Mouse (Mus musculus) right cerebral cortex, adult 18-20 months (tissue): ENCODE measurements around the gene B3galnt2.
"Not testable (repeated sequence)": the region's sequence is repeated elsewhere in the genome, so short reads cannot be mapped to it uniquely, and the experiment has no call there.

Experiments
- DNase-seq: peaks from one replicate; pipeline ENCODE4 v3.0.0; 2022; ENCODE audit warnings: mixed read lengths

B3galnt2 gene

GRCm38 (mm10) chr13:13953874-13954832, at the start of gene B3galnt2:
Gene B3galnt2, plus strand, starts transcription at chr13:13954469.
- DNase-seq, result peak; percentile 98

- DNase-seq, result no peak
Observed at GRCm38 (mm10) chr13:13911341-13911740, 42.9 kb upstream of the B3galnt2 start.

GRCm38 (mm10) chr13:13919396-13919795, 34.9 kb upstream of the B3galnt2 start:
- DNase-seq, result no peak

GRCm38 (mm10) chr13:13922526-13922925, 31.7 kb upstream of the B3galnt2 start:
- DNase-seq, result no peak

GRCm38 (mm10) chr13:13929982-13930381, 24.3 kb upstream of the B3galnt2 start:
- DNase-seq, result no peak

- DNase-seq, result peak; percentile 34
Observed at GRCm38 (mm10) chr13:13954931-13955330, 662 bp downstream of the B3galnt2 start.

- DNase-seq, result no peak
Observed at GRCm38 (mm10) chr13:13956686-13957085, 2.4 kb downstream of the B3galnt2 start.

GRCm38 (mm10) chr13:13960211-13960610, 5.9 kb downstream of the B3galnt2 start:
- no peak for DNase-seq

GRCm38 (mm10) chr13:13961046-13961445, 6.8 kb downstream of the B3galnt2 start:
- DNase-seq, result no peak

- DNase-seq, result no peak
Observed at GRCm38 (mm10) chr13:13965388-13965964, 11.2 kb downstream of the B3galnt2 start.

- no peak for DNase-seq
Observed at GRCm38 (mm10) chr13:13966172-13966571, 11.9 kb downstream of the B3galnt2 start.

GRCm38 (mm10) chr13:13968629-13969111, 14.4 kb downstream of the B3galnt2 start:
- DNase-seq, result peak; percentile 81

GRCm38 (mm10) chr13:13969796-13970195, 15.5 kb downstream of the B3galnt2 start:
- no peak for DNase-seq

- not testable (repeated sequence) for DNase-seq
Observed at GRCm38 (mm10) chr13:13981842-13982241, 27.6 kb downstream of the B3galnt2 start.

- no peak for DNase-seq
Observed at GRCm38 (mm10) chr13:13983523-13983922, 29.3 kb downstream of the B3galnt2 start.

GRCm38 (mm10) chr13:13989135-13989534, 34.9 kb downstream of the B3galnt2 start:
- DNase-seq, result no peak

- DNase-seq, result no peak
Observed at GRCm38 (mm10) chr13:13990391-13990790, 36.1 kb downstream of the B3galnt2 start.

- DNase-seq, result peak; percentile 37
Observed at GRCm38 (mm10) chr13:13993041-13993440, 38.8 kb downstream of the B3galnt2 start.

GRCm38 (mm10) chr13:13995046-13995445, 40.8 kb downstream of the B3galnt2 start:
- no peak for DNase-seq

GRCm38 (mm10) chr13:13997476-13997875, 43.2 kb downstream of the B3galnt2 start:
- no peak for DNase-seq

GRCm38 (mm10) chr13:14002706-14003105, 48.4 kb downstream of the B3galnt2 start:
- DNase-seq, result no peak

GRCm38 (mm10) chr13:14004086-14004485, 49.8 kb downstream of the B3galnt2 start:
- no peak for DNase-seq

- DNase-seq, result no peak
Observed at GRCm38 (mm10) chr13:14004999-14005398, 50.7 kb downstream of the B3galnt2 start.

GRCm38 (mm10) chr13:14006056-14006455, 51.8 kb downstream of the B3galnt2 start:
- peak; percentile 45 for DNase-seq
